Mouse (Mus musculus) inflammation-experienced regulatory T-cells, adult 6 months (primary cell): ENCODE results near the gene Isoc2b. TPM values are rescaled to one million over a fixed set of nuclear protein-coding genes. Genes with fewer than 3 reads are reported as not detected.
"Not testable (repeated sequence)": the region's sequence is repeated elsewhere in the genome, so short reads cannot be mapped to it uniquely, and the experiment has no call there.

ENCODE experiments used
- ATAC-seq: one replicate; pipeline ENCODE4 v1.8.0; 2017
- polyA plus RNA-seq, 3 experiments: library from polyadenylated mRNA; unstranded; fragments of 100-300 nt; shearing (Covaris generic); gene quantifications; one replicate each; pipeline ENCODE4 v1.2.1; 2017

Gene Isoc2b
- polyA plus RNA-seq, 3 experiments from 2014 or later = 26.6 to 36.5 (median 34.4) TPM

DNA sequence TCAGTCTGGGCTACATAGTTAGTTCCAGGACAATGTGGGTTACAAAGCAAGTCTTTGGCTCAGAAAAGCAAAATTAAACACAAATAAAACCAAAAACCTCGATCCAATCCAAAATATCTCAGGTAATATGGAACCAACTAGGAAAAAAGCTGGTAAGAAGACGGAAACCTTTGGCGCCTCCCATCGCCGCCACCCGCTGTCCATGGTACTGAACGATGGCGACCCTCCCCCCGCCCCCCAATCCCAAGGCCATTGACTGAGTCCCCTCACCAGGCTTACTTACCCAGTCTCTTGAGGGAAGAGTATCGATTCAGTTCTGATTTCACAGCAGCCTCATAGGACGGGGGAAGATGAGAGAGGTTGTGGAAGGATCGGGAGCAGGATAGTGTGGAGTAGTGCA lies 39.6 kb downstream of the Isoc2b start:
- no peak for ATAC-seq

GRCm38 (mm10) chr7:4825365-4825764 lies 44.7 kb downstream of the Isoc2b start:
- ATAC-seq = no peak

- ATAC-seq = no peak
These were observed 47.7 kb downstream of the Isoc2b start for GRCm38 (mm10) chr7:4822162-4822907.

DNA sequence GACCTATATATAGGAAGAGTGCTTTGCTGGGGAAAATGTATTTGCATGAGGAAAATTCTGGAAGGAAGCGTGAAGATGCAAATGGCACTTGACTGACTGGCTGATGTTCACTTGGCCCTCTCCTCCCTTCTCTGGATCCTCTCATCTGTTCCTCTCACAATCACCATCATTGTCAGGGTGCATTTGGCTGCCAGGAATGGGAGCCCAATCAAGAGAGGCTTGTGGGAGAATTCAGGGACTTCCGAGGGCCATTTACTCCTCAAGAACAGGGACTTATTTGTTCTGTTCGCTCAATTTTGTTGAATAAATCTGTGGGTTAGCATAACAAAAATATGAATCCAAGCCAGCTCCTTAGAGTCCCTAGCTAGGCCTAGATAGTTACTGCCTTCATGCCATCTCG lies 48.4 kb downstream of the Isoc2b start:
- no peak for ATAC-seq

DNA sequence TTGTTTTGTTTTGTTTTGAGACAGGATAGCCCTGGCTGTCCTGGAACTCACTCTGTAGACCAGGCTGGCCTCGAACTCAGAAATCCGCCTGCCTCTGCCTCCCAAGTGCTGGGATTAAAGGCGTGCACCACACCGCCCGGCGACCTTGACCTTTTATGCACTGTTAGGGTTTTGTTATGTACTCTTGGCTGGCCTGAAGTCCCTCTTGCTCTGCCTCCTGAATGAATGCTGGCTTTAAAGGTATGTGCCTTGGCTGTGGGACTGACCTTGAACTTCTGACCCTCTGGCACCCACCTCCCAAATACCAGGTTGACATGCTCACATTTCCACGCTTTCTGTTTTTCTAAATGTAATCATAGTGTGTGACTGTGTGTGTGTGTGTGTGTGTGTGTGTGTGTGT lies 49.1 kb downstream of the Isoc2b start:
- ATAC-seq = not testable (repeated sequence)

DNA sequence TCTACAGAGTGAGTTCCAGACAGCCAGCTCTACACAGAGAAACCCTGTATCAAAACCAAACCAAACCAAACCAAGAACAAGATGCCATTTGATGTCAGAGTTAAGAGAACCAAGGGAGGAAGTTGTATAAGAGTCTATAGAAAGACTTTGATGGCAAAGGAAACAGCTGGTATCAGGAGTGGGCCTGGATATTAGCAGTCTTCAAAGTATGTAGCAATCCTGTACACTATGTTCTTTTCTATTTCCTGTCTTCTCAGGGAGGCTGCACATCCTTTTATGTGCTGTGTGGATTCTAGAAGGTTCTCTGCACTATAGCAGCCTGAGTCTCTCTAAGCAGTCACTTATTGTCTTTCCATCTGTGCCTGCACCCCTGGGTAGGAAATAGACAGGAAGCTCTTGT lies 53.5 kb downstream of the Isoc2b start:
- ATAC-seq = no peak

DNA sequence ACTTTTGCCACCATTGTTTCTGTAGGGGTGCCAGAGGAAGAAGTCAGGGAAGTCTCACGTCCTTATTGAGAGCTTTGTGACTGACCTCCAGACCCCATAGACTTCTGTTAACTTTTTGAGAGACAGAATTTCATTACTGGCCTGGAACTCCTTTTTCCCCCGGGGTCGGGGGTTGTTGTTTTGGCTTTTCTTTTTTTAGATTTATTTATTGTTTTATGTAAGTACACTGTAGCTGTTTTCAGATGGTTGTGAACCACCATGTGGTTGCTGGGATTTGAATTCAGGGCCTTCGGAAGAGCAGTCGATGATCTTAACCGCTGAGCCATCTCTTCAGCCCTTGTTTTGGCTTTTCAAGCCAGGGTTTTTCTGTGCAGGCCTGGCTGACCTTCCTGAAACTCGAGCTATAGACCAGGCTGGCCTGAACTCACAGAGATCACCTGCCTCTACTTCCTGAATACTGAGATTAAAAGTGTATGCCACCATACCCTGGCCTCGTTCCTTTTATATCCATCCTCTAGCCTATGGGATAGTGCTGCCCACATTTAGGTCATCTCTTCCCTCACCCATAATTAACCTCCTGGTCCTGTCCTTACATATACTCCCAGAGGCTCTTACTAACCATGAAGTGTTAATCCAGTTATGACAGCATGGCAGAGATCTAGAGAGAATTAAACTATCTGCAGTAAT lies 56.8 kb downstream of the Isoc2b start:
- no peak for ATAC-seq

DNA sequence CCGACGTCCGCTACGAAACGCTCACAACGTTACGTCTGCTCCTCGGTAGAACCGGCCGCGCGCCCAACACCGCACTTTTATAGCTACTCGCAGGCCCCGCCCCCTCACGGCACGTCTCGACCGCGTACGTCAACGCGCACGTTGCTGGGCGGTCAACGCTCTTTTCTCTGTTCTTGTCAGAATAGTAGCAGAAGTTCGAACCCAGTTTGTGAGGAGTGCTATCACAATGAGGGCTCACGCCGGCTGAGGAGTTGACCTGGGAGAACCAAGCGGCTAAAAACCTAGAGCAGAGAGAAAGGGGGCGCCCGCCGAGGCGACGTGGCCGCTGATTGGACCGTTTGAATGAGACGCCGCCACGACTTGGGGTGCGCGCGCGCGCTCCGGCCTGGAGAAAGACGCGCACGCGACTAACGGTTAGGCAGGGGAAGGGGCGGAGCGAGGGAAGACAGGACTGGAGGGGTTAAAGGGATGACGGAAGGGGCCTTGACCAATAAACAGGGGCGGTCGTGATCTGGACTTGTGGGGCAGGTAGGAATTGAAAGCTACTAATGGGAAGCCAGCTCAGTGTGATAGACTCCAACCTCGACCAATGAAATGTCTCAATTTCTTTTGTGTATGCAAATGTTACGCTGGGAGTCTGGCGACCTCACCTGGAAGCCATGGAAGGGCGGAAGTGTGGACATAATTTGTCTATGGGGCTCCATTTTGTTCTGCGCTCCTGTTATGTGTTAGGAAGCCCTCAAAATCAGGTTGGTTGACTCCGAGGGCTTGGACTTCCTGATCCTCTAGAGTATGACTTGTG lies 57.6 kb downstream of the Isoc2b start, which contains the start of gene Ube2s:
TSS of gene Ube2s (minus strand) at position 288 of the 802 bp plus-strand sequence.
- ATAC-seq = peak; percentile 94

GRCm38 (mm10) chr7:4811842-4812302 lies 58.2 kb downstream of the Isoc2b start:
- no peak for ATAC-seq

GRCm38 (mm10) chr7:4811131-4811530 lies 58.9 kb downstream of the Isoc2b start:
- ATAC-seq = not testable (repeated sequence)

- peak; percentile 55 for ATAC-seq
These were observed 63.3 kb downstream of the Isoc2b start for GRCm38 (mm10) chr7:4806716-4807115.

DNA sequence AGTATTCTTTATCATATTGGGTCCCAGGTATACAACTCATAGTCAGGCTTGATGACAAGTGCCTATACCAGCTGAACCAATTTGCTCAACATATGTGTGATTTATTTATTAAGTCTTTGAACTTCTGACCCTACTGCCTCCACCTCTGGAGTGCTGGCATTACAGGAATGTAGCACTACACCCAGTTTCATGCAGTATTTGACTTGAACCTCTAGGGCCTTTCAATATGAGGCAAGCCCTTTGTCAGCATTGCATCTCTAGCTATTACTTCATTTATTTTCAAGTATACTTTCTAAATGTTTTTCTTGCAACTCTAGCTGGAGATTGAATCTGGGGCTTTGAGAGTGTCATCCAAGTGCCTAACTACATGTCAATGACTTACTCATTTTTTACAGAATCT lies 67.8 kb downstream of the Isoc2b start:
- no peak for ATAC-seq

DNA sequence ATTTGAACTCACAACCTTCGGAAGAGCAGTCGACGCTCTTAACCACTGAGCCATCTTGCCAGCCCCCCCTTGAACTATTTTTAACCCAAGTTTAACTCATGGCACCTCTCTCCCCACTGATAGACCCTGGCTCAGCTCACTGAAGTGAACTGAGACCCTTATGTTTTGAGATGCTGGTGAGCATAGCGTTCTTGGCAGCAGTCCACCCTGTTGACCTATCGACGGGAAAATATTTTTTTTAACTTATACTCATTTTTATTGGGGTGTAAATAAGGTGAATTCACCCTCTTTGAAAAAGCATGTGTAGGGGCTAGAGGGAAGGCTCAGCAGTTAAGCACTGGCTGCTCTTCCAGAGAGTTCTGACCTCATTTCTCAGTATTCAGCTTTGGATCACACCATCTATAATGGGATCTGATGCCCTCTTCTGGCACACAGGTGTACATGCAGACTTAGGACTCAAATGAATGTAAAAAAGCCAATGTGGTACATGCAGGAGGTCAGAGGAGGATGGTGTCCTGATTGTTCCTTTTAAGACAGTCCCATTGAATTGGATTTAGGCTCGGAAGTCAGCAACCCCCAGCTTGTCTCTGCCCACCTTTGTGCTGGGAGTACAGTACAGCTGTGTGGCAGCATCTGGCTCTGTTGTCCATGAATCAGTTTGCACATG lies 74.2 kb downstream of the Isoc2b start:
- ATAC-seq = peak; percentile 24

Other genes with a start within 250 kb of the Isoc2b start
- gene Tmem86b, start 238.8 kb downstream of the Isoc2b start, polyA plus RNA-seq = 1 to 10 TPM; 3.1 to 4.1 (median 4.0) TPM
- gene Ppp6r1, start 211.2 kb downstream of the Isoc2b start, polyA plus RNA-seq = 10 to 100 TPM in 1 of 3 experiments, 1 to 10 TPM in 2; 7.7 to 13.6 (median 9.7) TPM
- 10 to 100 TPM; 41.5 to 52.0 (median 46.5) TPM for gene Hspbp1, start 185.2 kb downstream of the Isoc2b start, polyA plus RNA-seq
- gene Brsk1, start 179.7 kb downstream of the Isoc2b start, polyA plus RNA-seq = under 1 TPM in 1 of 3 experiments, not detected in 2; 0.62 TPM
- not detected for gene Tmem150b, start 145.0 kb downstream of the Isoc2b start, polyA plus RNA-seq
- 10 to 100 TPM; 22.6 to 25.7 (median 24.9) TPM for gene Kmt5c, start 130.1 kb downstream of the Isoc2b start, polyA plus RNA-seq
- 1 to 10 TPM in 1 of 3 experiments, under 1 TPM in 1, not detected in 1; 0.86 to 1.4 TPM for gene Cox6b2, start 117.2 kb downstream of the Isoc2b start, polyA plus RNA-seq
- not detected for gene Fam71e2, start 99.0 kb downstream of the Isoc2b start, polyA plus RNA-seq
- not detected for gene Il11, start 87.4 kb downstream of the Isoc2b start, polyA plus RNA-seq
- not detected for gene Tmem190, start 87.3 kb downstream of the Isoc2b start, polyA plus RNA-seq
- under 1 TPM in 1 of 3 experiments, not detected in 2; 0.90 TPM for gene Tmem238, start 80.6 kb downstream of the Isoc2b start, polyA plus RNA-seq
- 100 to 1,000 TPM; 324 to 638 (median 419) TPM for gene Rpl28, start 77.4 kb downstream of the Isoc2b start, polyA plus RNA-seq
- 10 to 100 TPM; 13.2 to 64.5 (median 31.1) TPM for gene Ube2s, start 57.7 kb downstream of the Isoc2b start, polyA plus RNA-seq
- gene Shisa7, start 25.6 kb downstream of the Isoc2b start, polyA plus RNA-seq = not detected
- gene Isoc2a, start 6.9 kb upstream of the Isoc2b start, polyA plus RNA-seq = under 1 TPM; 0.58 to 0.92 (median 0.70) TPM
- not detected for gene Gm36210, start 36.3 kb upstream of the Isoc2b start, polyA plus RNA-seq
- 1 to 10 TPM in 2 of 3 experiments, under 1 TPM in 1; 0.93 to 1.8 (median 1.6) TPM for gene Zfp628, start 45.0 kb upstream of the Isoc2b start, polyA plus RNA-seq
- under 1 TPM in 2 of 3 experiments, not detected in 1; 0.34 to 0.44 TPM for gene Nat14, start 51.8 kb upstream of the Isoc2b start, polyA plus RNA-seq
- gene Ssc5d, start 55.5 kb upstream of the Isoc2b start, polyA plus RNA-seq = not detected
- gene Sbk2, start 94.1 kb upstream of the Isoc2b start, polyA plus RNA-seq = 1 to 10 TPM in 2 of 3 experiments, not detected in 1; 1.2 to 2.0 TPM
- not detected for gene Sbk3, start 100.9 kb upstream of the Isoc2b start, polyA plus RNA-seq
- gene Zfp579, start 125.9 kb upstream of the Isoc2b start, polyA plus RNA-seq = 1 to 10 TPM; 4.3 to 6.0 (median 5.1) TPM
- gene Zfp524, start 144.2 kb upstream of the Isoc2b start, polyA plus RNA-seq = 10 to 100 TPM; 34.4 to 44.7 (median 38.9) TPM
- 10 to 100 TPM in 1 of 3 experiments, 1 to 10 TPM in 2; 7.2 to 15.1 (median 7.9) TPM for gene Fiz1, start 144.4 kb upstream of the Isoc2b start, polyA plus RNA-seq
- gene Gm44973, start 145.2 kb upstream of the Isoc2b start, polyA plus RNA-seq = 10 to 100 TPM in 2 of 3 experiments, 1 to 10 TPM in 1; 7.8 to 17.2 (median 10.8) TPM
- 1 to 10 TPM; 2.5 to 6.7 (median 5.2) TPM for gene Zfp865, start 150.1 kb upstream of the Isoc2b start, polyA plus RNA-seq
- gene Ccdc106, start 150.3 kb upstream of the Isoc2b start, polyA plus RNA-seq = not detected
- gene 4632433K11Rik, start 163.9 kb upstream of the Isoc2b start, polyA plus RNA-seq = not detected
- 1 to 10 TPM; 3.0 to 5.1 (median 3.7) TPM for gene Zfp784, start 168.2 kb upstream of the Isoc2b start, polyA plus RNA-seq
- gene Zfp580, start 181.3 kb upstream of the Isoc2b start, polyA plus RNA-seq = 1 to 10 TPM in 1 of 3 experiments, under 1 TPM in 2; 0.77 to 1.3 (median 0.93) TPM
- 10 to 100 TPM; 26.0 to 33.4 (median 32.0) TPM for gene U2af2, start 191.9 kb upstream of the Isoc2b start, polyA plus RNA-seq
- gene Epn1, start 210.0 kb upstream of the Isoc2b start, polyA plus RNA-seq = 1 to 10 TPM; 5.8 to 7.3 (median 6.8) TPM
- not detected for gene Rfpl4, start 246.7 kb upstream of the Isoc2b start, polyA plus RNA-seq